Mouse (Mus musculus): ENCODE results near the gene Gm3106. TPM values are rescaled to one million over a fixed set of nuclear protein-coding genes. Genes with fewer than 3 reads are reported as not detected.
"Not testable (repeated sequence)": the region's sequence is repeated elsewhere in the genome, so short reads cannot be mapped to it uniquely, and the experiment has no call there.

Gene Gm3106
- polyA plus RNA-seq (2015; fragmentation: Nextera tagmentation; extraction: Ambion mirVana): not detected in 2 replicates

GRCm38 (mm10) chr5:94217705-94218104, at the start of gene Gm3106:
TSS of gene Gm3106 (plus strand) at chr5:94218005.
- not testable (repeated sequence) for H3K9ac ChIP-seq (replicated peaks); H3K4me2 ChIP-seq (replicated peaks); H3K4me1 ChIP-seq (replicated peaks); H3K27ac ChIP-seq; H3K9me3 ChIP-seq; H3K27me3 ChIP-seq; H3K4me3 ChIP-seq (replicated peaks); ATAC-seq; H3K36me3 ChIP-seq
- no CpG with 5 or more reads among the region's 2 CpGs for WGBS

Other genes with a start within 250 kb of the Gm3106 start
- gene BC061212, start 147.5 kb upstream of the Gm3106 start, polyA plus RNA-seq (2015; fragmentation: Nextera tagmentation; extraction: Ambion mirVana): not detected in 2 replicates
- gene Gm6351, start 141.6 kb upstream of the Gm3106 start, polyA plus RNA-seq (2015; fragmentation: Nextera tagmentation; extraction: Ambion mirVana): not detected in 2 replicates
- gene A430089I19Rik, start 88.8 kb downstream of the Gm3106 start, polyA plus RNA-seq (2015; fragmentation: Nextera tagmentation; extraction: Ambion mirVana): not detected in 2 replicates
- gene Gm6502, start 96.4 kb downstream of the Gm3106 start, polyA plus RNA-seq (2015; fragmentation: Nextera tagmentation; extraction: Ambion mirVana): not detected in 2 replicates
- not detected in 2 replicates for gene AA792892, start 121.7 kb downstream of the Gm3106 start, polyA plus RNA-seq (2015; fragmentation: Nextera tagmentation; extraction: Ambion mirVana)
- not detected in 2 replicates for gene Gm7682, start 227.8 kb downstream of the Gm3106 start, polyA plus RNA-seq (2015; fragmentation: Nextera tagmentation; extraction: Ambion mirVana)